Mouse (Mus musculus) adrenal gland, postnatal 10 days (tissue): Measurements from ENCODE around the gene Vcpkmt. TPM values are rescaled to one million over a fixed set of nuclear protein-coding genes. Genes with fewer than 3 reads are reported as not detected.

Experiments
- DNase-seq: peaks from one replicate; pipeline ENCODE4 v3.0.0; 2021; ENCODE audit warnings: mixed read lengths
- microRNA-seq: library from miRNA; unstranded; fragments of <30 nt; microRNA quantifications from one replicate; pipeline ENCODE4 v1.2.0, GENCODE M21; 2021
- total RNA-seq, 2 experiments: library from RNA; stranded (reverse); gene quantifications; 2 replicates each; pipeline ENCODE4 v1.2.3; 2021

The Vcpkmt gene
- total RNA-seq, 2 experiments from 2014 or later = 10.7 to 10.8 TPM

- no peak for DNase-seq
Observed at GRCm38 (mm10) chr12:69538362-69538950, 44.4 kb downstream of the Vcpkmt start.

DNA sequence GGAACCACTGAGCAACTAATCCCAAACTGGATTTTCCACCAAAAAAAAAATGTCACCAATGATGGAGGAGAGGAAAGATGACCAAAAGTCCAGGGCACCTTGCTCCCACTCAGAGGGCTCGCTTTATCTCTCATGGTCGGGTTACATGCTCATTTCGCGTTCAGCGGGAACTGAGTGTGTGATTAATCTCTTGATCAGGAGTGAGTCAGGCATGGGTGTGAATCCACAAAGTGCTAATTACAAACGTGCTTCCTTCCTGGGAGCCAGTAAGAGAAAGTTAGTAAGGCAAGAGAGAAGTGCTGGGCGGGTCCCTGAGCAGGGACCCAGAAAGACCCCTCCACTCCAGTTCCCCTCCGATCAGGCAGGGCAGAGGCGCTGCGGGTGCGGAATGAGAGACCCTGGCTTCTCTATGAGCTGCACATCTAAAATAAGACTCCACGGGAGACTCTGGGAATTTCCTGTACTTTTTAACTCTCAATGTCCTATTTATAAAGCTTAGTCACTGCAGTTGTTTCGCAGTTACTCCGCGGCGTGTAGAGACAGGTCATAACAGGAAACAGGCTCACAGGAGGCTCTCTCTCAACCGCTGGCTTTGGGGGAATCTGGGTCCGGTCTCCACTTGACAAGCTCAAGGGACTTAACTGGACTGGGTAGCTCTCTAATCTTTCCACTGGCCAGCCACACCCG lies 45.0 kb downstream of the Vcpkmt start:
- DNase-seq = peak; percentile 23

DNA sequence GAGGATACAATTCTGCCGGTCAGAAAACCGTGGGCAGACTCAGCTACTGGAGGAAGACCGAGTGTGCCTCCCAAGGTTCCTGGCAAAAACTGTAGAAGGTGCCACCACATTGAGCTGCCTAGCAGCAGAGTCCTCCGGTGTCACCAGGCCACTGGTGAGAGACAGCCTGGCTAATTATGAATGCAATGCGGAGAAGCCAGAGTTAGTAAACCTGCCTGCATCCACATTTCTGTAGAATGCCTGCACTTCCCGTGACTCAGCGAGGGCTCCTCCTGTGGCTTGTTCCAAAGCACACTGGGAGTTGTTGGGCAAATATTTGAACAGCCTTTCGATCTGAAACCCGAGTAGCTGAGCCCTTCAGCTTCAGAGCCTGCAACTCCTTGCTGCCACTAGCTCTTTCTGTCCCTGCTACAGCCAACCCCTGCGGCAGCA lies 45.6 kb downstream of the Vcpkmt start:
- DNase-seq = peak; percentile 53

DNA sequence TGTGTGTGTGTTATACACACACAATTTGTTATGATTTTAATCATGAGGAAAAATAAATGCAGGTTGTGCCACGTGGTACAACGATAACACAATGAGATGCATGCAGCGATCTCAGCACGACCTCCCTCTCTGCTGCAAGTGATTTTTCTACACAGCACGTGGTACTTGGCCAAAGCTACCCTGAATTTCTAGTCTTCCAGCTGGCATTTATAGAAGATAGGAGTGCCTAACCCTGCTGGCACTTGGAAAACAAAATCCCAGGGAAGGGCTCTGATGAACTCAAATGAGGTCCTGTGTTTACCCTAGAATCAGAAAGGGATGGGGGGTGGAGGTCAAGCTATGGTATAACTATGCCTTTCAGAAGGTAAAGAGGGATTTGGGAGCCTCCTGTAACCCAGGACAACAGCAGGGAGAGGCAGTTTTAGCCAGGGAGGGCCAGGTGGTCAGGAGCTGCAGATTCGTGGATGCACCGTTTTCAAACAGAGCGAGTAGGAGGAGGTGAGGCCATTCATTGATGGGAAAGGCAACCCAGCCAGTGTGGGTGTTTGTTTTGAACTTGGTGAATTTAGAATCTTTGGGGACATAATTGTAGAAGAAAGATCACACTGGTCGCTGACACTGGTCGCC lies 46.1 kb downstream of the Vcpkmt start:
- no peak for DNase-seq

DNA sequence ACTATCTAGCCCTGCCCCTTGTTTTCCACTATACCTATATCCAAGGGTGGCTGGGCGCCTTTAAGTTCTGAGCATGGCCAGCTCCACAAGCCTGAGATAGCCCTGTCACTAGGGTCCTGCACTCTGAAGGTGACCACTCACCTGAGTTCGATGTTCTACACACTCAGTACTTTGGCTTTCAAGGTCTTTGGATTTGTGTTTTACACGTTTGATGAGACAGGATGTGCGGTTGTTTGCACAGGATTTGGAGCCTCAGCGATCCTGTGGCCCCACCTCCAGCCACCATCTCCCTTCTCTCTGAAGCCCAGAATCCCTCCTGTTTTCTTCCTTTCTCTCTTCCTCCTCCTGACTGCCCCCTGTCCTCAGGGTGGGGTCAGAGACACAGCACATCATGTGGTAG lies 49.6 kb downstream of the Vcpkmt start:
- DNase-seq = no peak

DNA sequence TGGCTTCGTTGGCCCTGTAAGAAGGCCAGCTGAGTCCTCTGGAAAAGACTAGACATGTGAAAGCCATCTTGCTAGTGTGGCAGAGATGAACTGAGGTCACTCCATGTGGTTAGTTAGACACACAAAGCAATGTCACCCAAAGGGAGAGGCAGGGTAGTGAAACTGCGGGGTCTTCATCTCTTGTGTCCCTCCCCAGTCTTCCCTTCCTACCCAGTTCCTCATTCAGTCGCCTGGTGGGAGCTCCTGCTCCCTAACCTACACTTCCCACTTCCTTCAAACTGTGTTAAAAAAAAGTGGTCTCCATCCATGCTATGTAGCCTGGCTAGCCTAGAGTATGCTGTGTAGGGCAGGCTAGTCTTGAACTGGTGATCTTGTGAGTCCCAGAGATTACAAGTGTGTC lies 50.3 kb downstream of the Vcpkmt start:
- no peak for DNase-seq

- no peak for DNase-seq
Observed at GRCm38 (mm10) chr12:69532091-69532490, 50.7 kb downstream of the Vcpkmt start.

GRCm38 (mm10) chr12:69529694-69530403 lies 53.0 kb downstream of the Vcpkmt start:
- DNase-seq = no peak

- DNase-seq = no peak
Observed at GRCm38 (mm10) chr12:69528275-69529032, 54.4 kb downstream of the Vcpkmt start.

Small RNA genes lying within 50 kb of the gene (microRNA-seq; reads per million reads assigned to microRNA genes)
- not detected for gene Gm23018

Other genes starting within 250 kb of the Vcpkmt start
- 10 to 100 TPM; 33.9 to 39.0 TPM for gene Nemf, start 225.9 kb downstream of the Vcpkmt start, total RNA-seq
- 100 to 1,000 TPM in 1 of 2 experiments, 10 to 100 TPM in 1; 94.9 to 116 TPM for gene Arf6, start 210.9 kb downstream of the Vcpkmt start, total RNA-seq
- gene Gm9887, start 210.6 kb downstream of the Vcpkmt start, total RNA-seq = under 1 TPM in 1 of 2 experiments, not detected in 1; 0.63 TPM
- 10 to 100 TPM; 36.6 to 40.0 TPM for gene Sos2, start 98.8 kb upstream of the Vcpkmt start, total RNA-seq
- 10 to 100 TPM; 27.9 to 31.7 TPM for gene L2hgdh, start 141.8 kb upstream of the Vcpkmt start, total RNA-seq
- 10 to 100 TPM; 16.0 to 21.1 TPM for gene Atp5s, start 141.9 kb upstream of the Vcpkmt start, total RNA-seq
- 1 to 10 TPM; 3.3 to 4.3 TPM for gene Cdkl1, start 208.2 kb upstream of the Vcpkmt start, total RNA-seq